Mouse (Mus musculus) erythroid progenitor cell, adult 5-6 weeks (primary cell): ENCODE data around the gene Catip. TPM values are rescaled to one million over a fixed set of nuclear protein-coding genes. Genes with fewer than 3 reads are reported as not detected.

ENCODE experiments used
- ATAC-seq: replicated peaks from 2 replicates; pipeline ENCODE4 v1.8.0; 2016; ENCODE audit warnings: moderate number of reproducible peaks, mild to moderate bottlenecking, moderate TSS enrichment, inconsistent platforms; ENCODE audit not compliant: poor library complexity, low FRiP score, severe bottlenecking
- total RNA-seq, 2 experiments: library from RNA; stranded (forward) in 1 of 2; stranded (reverse) in 1 of 2; fragments of 150-400 nt in 1 of 2; fragments of 186-747, 209-891 nt in 1 of 2; gene quantifications; 2 replicates each; pipeline versions ENCODE4 v1.2.3 to v1.2.4; 2015 to 2017; ENCODE audit warnings: low replicate concordance in 2 of 2

Catip gene
- total RNA-seq, 2 experiments from 2014 or later = not detected

- ATAC-seq = no peak
Measured at GRCm38 (mm10) chr1:74379058-74379504, 17.2 kb downstream of the Catip start.

DNA sequence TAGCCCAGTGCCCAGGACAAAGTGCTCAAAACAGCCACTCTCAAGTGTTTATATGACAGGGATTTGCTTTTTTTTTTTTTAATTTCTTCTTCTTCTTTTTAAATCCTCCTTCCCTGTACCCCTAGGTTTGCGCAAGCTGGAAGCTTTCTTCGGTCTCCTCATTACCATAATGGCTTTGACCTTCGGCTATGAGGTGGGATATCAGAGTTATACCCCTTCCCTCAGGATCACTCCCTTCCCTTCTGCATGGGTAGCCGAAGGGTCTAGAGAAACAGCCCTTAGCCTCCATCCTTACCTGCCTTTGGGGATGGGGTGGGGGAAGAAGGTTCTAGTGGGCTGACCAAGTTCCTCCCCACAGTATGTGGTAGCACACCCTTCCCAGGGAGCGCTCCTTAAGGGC lies 18.6 kb downstream of the Catip start:
- no peak for ATAC-seq

- ATAC-seq = no peak
Measured at GRCm38 (mm10) chr1:74381588-74382021, 19.7 kb downstream of the Catip start.

DNA sequence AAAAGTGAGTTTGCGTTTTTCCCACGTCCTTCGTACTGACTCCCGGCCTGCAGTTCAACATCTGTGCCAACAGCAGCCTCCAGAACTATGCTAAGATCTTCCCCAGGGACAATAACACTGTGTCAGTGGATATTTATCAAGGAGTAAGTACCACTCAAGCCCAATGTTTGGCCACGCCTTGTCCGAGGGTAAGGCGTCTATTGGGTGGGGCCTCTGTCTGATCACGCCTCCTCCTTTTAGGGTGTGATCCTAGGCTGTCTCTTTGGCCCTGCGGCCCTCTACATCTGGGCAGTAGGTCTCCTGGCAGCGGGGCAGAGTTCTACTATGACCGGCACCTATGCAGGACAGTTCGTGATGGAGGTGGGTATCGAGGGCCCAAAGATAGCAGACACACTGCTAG lies 21.5 kb downstream of the Catip start:
- ATAC-seq = no peak

- no peak for ATAC-seq
Measured at GRCm38 (mm10) chr1:74384525-74384924, 22.6 kb downstream of the Catip start.

GRCm38 (mm10) chr1:74385064-74385463 lies 23.2 kb downstream of the Catip start:
- no peak for ATAC-seq

DNA sequence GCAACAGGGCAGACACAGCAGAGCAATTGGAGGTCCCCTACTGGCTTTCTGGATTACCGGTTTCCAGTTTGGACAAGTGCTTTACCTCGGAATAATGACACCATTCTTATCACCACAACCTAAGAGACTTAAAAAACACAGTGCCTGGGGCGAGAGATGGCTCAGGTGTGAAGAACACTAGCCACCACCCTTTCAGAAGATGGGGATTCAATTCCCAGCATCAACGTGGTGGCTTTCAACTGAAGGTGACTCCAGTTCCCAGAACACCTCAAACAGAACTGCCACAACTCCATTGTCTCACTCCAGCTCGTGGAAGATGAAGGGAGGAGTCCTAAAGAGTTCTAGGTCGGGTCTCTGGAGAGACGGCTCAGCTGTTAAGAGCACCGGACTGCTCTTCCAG lies 23.6 kb downstream of the Catip start:
- no peak for ATAC-seq

DNA sequence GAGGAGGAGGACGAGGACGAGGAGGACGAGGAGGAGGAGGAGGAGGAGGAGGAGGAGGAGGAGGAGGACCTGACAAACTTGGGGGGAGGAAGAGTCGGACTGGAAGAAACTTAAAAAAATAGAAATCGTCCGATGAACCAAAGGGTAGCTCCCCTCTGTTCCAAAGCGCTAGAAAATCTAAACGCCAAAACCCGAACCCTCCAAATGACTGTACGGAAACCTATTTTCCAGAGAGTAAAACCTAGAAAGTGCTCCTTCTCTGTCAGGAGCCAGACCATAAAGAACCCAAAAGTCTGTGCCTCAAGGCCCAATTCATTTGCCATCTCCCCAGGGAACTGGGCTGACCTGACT lies 24.4 kb downstream of the Catip start:
- no peak for ATAC-seq

DNA sequence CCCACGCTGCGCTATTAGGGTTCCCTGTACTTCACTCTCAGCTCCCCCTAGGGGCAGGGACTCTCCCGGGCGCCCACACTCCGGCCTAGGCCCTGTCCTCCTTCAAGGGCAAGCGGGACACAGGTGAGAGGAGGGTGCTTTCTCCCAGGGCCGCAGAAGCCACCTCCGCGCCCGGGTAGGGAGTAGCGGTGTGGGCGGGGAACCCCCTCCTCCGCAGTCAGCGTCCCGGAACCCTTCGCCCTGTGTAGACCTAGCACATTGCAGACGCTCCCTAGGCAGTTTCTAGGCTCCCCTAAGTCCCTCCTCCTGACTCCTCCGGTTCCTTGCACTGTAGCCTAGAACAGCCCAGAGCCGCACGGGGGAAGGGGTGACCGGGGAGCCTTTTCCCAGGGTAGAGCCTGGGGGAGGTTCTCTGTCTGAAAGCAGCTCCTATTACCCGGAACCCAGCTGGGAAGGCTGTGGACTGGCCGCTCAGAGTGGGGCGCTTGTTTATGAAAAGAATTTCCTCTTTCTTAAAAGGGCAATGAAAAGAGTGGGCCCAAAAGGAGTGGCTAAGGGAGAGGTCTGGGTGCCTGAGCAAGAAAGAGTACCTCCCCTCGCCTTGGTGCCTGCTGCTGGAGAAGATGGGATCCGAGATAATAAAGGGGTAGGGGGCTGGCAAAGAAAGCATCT lies 24.9 kb downstream of the Catip start:
- peak; percentile 74 for ATAC-seq

DNA sequence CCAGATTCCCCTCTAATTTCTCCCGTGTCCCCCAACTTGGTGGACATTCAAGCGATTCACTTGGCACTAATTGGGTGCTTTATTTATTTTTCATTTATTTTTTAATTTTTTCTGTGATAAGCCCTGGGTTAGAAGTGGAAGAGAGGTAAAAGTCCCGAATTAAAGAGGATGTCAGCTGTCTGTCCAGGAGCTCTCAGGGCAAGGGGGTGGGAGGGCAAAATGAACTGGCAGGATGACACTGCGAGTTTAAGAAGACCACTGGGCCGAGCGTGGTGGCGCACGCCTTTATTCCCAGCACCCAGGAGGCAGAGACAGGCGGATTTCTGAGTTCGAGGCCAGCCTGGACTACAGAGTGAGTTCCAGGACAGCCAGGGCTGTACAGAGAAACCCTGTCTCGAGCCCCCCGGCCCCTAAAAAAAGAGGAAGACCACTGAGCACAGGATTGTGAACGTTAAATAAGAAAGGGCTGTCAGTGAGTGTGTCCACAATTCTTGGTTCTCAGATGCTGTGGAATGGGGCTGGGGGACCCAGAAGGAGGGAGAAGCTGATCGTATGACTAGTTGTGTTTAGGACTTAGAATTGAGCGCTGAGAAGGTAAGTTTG lies 25.6 kb downstream of the Catip start:
- no peak for ATAC-seq

GRCm38 (mm10) chr1:74388398-74388920 lies 26.6 kb downstream of the Catip start:
- ATAC-seq = no peak

DNA sequence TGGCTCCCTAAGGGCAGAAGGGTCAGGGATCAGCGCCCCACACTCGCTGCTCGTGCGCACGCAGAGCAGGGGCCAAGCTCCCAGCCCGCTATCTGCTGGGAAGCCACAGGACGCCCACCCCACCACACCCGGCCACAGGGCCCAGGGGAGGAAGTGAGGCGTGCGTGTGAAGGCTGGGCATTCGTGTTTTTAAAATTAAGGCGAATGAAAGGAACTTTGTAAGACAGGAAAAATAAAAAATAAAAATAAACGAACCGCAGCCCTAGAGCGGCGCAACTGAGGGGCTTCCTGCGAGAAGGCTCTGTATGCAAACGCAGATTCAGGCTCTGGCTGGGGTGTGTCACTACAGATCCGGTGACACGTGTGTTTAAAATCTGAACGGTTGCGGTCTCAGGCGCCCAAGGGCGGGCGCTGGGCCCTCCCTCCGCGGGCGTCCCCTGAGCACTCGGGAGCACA lies 28.0 kb downstream of the Catip start:
- ATAC-seq = no peak

GRCm38 (mm10) chr1:74390287-74390906 lies 28.5 kb downstream of the Catip start:
- ATAC-seq = peak; percentile 27; the same call in 1 of the 2 replicates

GRCm38 (mm10) chr1:74390924-74391748 lies 29.2 kb downstream of the Catip start, which contains the start of gene Ctdsp1:
Gene Ctdsp1, plus strand, starts transcription at chr1:74391509.
- peak; percentile 67 for ATAC-seq

DNA sequence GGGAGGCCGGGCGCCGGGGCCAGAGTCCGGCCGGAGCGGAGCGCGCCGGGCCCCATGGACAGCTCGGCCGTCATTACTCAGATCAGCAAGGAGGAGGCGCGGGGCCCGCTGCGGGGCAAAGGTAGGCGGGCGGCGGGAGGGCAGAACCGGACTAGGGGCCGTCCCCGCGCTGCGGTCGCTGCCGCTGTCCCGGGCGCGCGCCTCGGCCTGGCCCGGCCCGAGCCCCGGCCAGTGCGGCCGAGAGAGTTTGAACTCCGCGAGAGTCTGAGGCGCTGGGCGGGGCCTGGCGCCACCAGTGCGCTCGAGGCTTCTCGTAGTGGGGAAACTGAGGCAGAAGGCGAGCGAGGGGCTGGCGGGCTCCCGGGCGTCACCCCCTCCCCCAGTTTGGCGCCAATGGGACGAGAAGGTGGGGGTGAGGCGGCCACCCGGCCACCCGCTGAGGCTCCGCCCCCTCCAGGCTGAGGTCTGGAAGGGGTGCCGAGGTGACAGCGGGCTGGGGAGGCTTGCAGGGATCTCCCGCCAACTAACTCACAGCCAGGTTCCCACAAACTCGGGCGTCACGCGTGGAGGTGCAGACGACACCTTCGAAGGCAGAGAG lies 30.0 kb downstream of the Catip start:
- ATAC-seq = peak; percentile 57

DNA sequence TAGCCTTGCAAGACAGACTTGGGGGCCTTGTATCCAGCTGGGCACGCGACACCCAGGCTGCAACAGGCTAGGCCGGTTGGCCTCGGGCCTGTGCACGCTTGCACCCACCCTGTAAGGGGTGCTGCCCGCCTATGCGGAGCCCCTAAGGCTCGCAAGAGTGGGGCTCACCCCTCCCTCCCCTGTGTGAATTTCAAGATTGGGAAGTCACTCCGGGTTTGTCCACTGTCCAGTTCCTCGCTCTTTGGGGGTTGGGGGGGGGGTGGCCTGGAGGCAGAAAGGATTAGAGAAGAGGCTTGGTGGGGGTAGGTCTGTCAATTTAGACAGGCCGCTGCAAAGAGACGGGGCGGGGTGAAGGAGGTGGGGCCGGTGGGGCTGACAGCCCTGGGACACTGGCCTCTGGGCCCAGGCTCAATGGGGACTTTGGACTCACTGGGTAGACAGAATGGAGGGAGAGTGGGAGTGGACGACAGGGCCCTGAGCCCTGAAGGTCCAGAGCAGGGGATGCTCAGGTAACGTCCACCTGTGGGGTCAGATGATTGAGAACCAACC lies 30.6 kb downstream of the Catip start:
- ATAC-seq = no peak

GRCm38 (mm10) chr1:74393010-74393409 lies 31.1 kb downstream of the Catip start:
- no peak for ATAC-seq

GRCm38 (mm10) chr1:74393697-74394096 lies 31.8 kb downstream of the Catip start:
- ATAC-seq = no peak

DNA sequence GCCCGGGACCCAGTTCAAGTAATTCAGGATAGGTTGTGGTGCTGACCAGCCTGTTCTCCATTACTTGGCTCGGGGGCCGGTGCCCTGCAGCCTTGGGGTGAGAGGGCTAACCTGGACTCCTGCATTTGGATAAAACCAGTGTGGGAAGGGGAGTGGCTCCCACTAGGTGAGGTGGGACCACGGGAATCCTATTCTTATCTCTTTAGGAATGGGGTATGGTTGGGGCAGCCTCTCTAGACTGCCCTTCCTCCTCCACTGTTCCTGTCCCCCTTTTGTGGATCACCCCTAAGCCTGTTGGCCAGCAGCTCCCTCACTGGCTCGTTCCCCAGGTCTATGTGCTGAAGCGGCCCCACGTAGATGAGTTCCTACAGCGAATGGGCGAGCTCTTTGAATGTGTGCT lies 32.4 kb downstream of the Catip start:
- ATAC-seq = no peak
